Mouse (Mus musculus) hematopoietic stem cell, adult 5-6 weeks (primary cell): ENCODE measurements around the gene Rcan1. TPM values are rescaled to one million over a fixed set of nuclear protein-coding genes. Genes with fewer than 3 reads are reported as not detected.
A peak's percentile ranks its signal among the peaks of the same experiment; 100 is the strongest.

Source experiments
- ATAC-seq, 2 experiments: fragments of 125-278 bp in 1 of 2; replicated peaks in 1 of 2; 2 replicates each; pipeline ENCODE4 v1.8.0; 2016 to 2017; ENCODE audit warnings: inconsistent platforms in 2 of 2, mild to moderate bottlenecking in 2 of 2, moderate number of reproducible peaks in 2 of 2, low read depth in 1 of 2, moderate TSS enrichment in 1 of 2; ENCODE audit not compliant: low FRiP score in 2 of 2, poor library complexity in 2 of 2, severe bottlenecking in 2 of 2, insufficient read depth in 1 of 2, low TSS enrichment in 1 of 2
- total RNA-seq: library from RNA; stranded (forward); fragments of 172-1452, 232-1000 nt; gene quantifications from 2 replicates; pipeline ENCODE4 v1.2.3, GENCODE M21; 2017

The Rcan1 gene
- total RNA-seq, 1 experiment from 2014 or later = 5.7 TPM

DNA sequence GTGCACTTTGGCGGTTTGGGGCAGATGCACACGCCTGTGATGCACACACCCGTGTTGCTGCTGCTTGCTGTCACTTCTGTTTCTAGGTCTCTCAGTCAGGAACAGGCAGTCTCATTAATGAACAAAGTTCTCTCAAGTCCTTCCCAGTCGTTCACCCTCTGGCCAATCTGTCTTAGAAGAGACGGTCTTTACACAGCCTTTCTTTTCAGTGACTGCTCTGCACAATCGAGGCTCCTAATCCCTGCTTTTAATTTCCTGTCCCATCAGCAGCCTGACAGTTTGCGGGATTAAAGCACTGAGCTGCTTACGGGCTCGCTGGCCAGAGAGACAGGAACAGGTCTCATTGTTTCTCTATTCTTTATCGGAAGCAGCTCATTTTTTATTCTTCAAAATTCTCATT lies 83.0 kb downstream of the Rcan1 start:
- ATAC-seq = no peak

DNA sequence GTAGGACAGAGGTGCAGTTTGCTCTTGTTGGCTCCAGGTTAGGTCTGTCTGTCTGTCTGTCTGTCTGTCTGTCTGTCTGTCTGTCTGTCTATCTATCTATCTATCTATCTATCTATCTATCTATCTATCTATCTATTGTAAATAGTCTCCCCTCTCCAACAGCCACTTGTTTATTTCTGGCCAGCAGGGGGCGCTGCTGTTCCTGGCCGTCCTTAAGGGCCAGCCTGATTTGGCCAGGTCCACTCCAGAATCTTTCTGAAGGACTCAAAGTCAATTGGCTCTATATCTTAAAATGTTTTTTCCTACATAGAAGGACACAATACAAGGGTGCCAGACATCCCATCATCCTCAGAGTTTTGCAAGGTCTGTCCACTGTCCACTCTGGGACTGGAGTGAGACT lies 85.6 kb downstream of the Rcan1 start:
- no peak for ATAC-seq

DNA sequence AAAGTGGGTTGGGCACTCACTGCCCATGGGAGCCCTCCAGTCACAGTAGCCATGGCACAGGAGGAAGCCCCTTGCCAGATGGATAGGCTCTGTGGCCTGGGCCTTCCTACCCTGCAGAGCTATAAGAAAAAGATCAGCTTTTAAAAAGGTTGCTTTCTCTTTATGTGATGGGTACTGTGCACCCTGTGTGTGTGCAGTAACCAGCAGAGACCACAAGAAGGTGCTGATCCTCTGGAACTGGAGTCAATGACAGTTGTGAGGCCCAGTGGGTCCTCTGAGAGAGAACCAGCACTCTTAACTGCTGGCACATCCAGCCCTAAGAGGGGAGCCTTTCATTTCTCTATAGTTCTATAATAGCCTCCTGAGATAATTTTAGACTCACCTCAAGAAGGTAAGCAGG lies 87.3 kb downstream of the Rcan1 start:
- no peak for ATAC-seq

DNA sequence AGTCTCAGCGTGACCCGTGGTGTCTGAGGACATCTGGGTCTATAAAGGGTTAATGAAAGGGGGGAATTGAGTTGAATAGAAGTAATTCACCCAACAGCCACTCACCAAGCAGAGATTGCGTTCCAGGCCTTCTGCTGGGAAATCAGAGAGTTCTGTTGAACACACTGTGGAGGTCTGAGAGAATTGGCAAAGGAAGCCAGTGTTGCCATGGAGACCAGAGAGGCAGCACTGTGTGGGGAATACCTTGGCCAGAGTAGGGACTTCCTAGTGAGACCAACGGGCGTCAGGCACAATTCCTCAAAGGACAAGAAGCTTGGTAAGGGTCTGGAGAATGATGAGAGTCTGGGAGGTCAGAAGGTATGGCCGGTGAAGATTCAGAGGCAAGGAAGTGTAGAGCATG lies 88.2 kb downstream of the Rcan1 start:
- ATAC-seq = no peak

DNA sequence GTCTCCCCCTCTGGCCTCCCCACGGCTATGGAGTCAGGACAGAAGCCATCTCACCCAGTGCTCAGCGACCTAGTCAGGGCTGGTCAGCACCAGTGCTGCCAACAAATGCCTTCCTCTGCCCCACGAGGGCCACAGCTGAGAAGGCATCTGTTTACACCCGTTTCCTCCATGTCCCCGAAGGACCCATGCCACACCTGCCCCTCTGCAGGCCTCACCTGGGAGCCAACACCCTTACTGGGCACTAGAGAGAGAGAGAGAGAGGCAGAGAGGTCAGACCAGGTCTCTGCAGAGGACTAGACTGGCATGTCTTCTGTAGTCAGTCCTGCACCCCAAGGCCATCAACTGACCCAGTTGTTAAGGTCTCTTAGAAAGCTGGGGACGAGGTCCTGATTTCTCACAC lies 89.6 kb downstream of the Rcan1 start:
- no peak for ATAC-seq

DNA sequence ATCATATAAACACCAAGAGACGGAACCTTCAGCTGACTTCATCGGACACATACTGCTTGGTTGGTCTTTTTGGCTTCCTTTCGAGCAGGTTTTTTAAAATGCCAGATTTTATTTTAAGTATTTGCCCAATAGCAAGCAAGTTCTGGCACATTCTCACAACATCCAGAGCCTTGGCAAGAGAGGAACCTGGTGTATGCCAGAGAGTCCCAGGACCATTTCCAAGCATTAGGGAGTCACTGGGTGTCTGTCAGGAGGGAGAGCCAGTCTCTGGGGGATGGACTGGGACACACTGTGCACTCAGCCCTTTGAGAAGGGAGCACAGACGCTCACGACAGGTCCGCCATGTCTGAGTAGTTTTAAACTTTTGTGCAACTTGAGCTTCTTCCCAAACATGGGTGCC lies 93.7 kb downstream of the Rcan1 start:
- ATAC-seq = no peak

DNA sequence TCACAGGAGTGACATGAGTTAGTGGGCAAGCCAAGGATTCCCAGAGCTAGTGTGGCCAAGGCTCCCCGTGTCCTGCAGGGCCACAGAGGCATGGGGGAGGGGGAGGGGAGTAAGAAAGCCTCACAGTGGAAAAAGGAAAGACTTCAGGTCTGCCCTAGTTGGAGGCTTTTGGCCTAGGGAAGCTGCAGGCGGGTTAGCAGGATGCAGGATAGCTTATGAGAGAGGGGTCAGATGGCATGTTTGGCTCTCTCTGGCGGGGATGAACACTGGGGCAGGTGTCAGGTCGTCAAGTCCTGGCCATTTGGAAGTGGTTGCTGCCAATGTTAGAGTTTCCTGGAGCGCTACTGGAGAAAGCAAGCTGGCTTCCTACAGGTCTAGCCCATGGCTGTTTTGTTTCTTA lies 99.0 kb downstream of the Rcan1 start:
- ATAC-seq = no peak

DNA sequence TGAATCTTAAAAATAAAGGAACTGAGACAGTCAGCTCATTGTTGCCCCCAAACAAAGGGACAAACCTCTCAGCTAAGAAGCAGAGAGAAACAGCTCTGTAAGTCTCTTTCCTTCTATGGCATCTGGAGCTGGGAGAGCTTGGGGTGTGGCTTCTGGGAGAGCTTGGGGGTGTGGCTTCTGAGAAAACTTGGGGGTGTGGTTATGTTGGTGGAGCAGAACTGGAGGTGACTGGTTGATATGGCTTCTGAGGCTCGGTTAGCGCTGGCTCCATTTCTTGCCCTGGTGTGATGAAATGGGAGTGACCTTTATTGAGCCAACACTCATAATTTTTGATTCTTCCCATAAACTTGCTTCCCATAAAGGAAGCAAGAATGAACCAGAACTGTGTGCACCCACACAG lies 101.4 kb downstream of the Rcan1 start:
- no peak for ATAC-seq

DNA sequence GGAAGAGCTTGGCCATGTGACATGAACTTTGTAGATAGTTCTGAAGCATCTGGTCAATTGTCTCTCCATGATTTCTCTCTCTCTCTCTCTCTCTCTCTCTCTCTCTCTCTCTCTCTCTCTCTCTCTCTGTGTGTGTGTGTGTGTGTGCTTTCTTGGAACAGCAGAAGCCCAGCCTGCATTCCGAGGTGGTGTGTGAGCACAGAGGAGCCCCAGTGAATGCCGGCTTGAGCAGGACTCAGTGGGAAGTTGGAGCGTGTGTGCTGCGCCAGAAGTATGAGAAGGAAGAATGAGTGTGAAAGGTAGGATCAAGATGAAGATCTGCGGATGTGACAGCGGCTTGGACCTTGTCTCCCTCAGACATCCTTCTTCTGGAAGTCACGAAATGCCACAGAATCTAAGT lies 105.2 kb downstream of the Rcan1 start:
- ATAC-seq = no peak

DNA sequence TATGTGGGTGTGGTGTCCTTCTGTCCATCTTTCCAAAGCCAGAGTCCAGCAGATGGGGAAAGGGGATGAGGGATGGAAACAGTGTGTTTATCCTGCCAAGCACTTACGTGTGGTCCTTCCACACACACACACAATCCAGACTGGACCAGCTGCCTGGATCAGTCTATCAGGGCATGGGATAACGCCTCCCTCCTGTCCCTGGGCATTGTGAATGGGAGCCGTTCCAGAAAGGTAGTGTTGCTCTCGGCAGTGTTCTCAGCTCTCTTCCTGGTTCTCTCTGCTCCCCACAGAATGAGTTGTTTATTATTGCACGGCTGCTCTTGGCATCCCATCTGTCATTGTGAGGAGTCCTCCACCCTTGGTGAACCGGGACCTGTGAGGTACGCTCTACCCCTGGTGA lies 110.0 kb downstream of the Rcan1 start:
- ATAC-seq = no peak

DNA sequence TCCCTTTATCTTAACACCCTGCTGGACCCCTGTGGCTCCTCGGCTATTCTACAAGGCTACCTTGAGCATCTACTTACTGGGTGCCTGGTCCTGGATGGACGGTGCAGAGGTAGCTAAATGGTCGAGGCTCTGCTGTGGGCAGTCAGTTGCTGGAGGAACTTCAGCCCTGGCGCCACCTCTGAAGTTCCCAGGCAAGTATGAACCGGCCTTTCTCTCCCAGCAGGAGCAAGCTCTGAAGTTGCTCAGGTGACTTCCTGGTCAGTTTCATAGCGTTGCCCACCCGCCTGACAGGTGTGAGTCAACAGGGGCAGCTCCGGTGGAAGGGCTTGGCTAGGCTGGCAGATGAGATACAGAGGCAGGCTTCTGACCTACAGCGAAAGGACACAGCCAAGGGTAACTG lies 111.4 kb downstream of the Rcan1 start, which contains the start of gene Kcne1:
Gene Kcne1 (minus strand): TSS at position 240 of the 400 bp plus-strand sequence.
- no peak for ATAC-seq

DNA sequence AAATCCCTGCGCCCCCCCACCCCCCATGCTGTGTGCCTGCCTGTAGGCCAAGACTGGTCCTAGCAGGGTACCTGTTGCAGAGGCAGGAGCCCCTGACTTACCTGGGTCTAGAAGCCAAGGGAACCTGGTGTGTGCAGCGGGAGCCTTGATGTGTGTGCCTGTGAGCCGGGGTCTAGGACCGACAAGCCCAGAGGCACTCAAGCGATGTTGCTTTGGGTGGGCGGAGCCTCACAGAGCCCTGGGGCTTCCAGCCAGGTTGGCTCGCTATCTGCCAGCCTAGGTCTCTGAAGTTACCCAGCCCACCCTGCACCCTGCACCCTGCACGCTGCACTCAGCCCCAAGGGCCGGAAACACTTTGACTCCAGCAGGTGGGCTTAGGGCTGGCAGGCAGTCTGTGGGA lies 111.9 kb downstream of the Rcan1 start:
- ATAC-seq = peak in 1 of 2 experiments; percentile 42; a peak in 1 of 4 replicates

DNA sequence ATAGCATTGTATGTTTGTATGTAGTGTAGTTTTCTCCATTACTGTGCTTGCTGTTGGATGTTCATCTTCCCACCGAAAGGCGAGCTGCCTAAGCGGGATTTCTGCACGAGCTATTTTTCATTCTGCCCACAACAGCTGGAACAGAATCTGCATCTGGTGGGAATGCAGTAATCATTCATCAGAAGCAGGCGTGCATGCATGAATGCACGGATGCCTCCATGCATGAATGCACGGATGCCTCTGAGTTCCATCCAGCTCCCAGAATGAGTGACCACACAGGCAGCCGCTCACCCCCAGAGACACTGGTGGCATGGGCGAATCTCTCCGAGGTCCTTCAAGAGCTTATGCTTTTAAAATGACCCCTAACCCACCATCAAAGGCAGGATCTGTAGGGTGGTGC lies 113.1 kb downstream of the Rcan1 start:
- ATAC-seq = no peak

DNA sequence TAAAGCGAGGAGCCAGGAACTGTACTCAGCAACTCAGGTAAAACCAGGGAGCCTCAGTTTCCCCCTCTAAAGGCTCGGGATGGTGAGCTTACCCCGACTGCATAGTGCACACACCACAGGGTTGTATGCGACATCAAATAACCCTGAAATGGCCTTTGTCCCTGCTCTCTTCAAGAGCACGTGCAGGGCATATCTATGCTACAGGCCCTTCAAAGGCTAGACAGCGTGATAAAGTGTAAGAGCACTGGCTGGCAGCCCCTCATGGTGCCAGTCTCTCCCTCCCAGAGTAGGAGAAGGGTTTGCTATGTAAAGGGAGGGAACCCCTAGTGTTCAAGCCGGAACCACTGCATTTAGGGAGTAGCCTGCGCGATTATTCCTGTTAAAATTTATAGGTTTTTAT lies 113.6 kb downstream of the Rcan1 start:
- ATAC-seq = no peak

DNA sequence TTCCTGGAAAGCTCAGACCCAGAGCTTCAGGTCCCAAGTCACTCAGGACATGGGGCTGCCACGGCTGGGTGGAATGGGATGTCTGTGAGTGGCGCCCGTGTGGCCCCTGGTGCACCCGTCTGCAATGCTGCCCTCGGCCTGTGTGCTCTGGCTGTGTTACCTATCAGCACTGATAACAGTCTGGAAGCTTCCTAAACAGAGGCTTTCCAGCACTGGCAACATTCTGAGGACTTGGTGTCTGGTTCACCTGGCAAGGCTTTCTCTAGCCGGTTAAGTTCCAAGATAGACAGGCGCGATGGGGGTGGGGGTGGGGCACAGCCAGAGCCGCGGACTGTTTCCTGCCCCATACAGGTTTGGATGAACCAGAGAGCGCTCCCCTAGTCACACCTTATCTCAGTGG lies 114.7 kb downstream of the Rcan1 start:
- no peak for ATAC-seq

DNA sequence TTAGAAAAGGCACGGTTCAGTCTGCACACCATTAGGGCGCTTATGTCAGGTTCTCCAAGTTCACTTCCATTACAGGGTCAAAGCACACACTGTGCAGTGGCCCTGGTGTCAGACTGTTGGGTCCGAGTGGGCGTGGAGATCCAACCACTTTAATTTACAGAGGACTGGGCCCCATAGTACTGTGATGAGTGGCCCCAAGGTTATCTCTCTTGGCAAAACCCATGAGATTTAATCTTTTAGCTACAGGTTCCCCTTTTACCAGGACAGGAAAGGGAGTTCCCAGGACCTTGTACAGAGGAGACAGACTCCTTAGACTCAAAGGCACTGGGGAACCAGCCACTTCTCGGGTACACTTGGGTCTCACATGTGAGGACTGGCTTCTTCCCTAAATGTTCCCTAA lies 115.3 kb downstream of the Rcan1 start:
- no peak for ATAC-seq

DNA sequence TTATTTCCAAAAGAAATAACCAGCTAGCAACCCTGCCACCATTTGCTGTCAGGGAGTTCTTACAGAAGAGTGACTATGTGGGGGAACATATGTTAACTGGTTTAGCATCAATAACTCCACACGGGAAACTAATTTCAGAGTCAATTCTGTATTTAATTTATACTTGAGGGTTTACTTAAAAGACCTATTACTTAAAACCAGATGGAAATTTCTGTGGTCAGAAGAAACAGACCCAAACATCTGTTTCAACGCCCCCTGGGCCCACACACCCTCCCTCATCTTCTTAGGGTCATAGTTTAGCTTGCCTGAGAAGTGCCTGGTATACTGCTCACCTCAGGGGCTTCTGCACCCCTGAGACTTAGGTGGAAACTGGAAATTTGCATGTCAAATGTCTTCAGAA lies 116.8 kb downstream of the Rcan1 start:
- no peak for ATAC-seq

DNA sequence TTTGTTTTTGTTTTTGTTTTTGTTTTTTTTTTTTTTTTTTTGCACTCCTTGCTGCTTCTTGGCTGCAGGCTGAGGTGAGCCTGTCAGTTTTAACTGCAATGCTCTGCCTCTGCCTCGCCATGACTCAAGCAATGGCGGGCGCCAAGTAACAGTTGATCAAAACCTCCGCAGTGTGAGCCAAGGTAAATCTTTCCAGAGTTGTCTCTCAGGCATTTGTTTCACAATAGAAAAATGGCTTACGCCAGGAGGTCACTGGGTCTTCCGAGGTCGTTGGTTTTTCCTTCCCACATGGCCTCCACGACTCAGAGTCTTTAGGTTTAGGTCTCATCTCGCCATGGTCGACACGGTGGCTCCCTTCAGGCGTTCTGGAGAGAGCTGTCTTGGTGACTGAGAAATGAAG lies 117.4 kb downstream of the Rcan1 start:
- no peak for ATAC-seq

DNA sequence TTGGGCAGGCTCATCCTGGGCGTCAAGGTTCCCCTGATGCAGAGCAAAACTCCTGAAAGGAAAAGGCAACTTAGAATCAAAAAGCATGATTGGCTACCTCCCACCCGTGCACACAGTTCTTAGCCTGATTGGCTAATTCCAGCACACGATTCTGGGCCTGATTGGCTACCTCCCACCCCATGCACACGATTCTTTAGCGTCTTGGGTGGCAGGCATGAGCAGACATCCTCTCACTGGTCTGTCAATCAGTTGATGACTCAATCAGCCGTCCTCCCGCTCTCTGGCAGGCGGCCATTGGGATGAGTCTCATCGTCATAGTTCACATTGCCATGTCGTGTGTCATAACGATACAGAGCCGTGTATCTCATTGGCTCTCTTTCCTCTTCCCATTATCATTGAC lies 121.7 kb downstream of the Rcan1 start:
- no peak for ATAC-seq

DNA sequence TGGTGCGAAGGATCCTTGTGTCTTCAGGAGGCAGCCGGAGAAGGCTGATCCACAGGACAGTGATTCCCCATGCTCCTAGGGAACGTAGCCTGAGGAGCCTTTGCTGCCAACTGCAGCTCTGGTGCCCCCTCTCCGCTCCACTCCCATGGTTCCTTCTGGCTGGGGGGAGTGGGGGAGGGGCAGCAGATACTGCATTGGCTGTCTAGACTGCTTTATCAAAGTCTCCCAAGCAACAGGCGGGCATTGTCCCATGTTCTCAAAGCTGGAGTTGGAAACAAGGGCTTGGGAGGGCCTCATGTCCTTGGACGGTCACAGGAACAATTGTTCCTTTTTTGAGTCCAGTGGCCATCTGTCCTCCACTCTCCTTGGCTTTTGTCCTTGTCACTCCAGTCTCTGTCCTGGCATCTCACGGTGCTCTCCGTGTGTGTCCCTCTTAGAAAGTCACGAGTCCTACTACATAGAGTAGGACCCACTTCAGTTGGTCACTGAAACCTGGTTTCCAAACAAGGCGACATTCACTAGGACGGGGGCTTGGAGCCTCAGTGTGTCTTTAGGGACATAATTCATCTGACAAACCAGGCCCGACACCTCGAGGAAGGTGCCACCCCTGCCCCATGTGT lies 124.3 kb downstream of the Rcan1 start:
- no peak for ATAC-seq
